Mouse (Mus musculus) kidney, postnatal 0 days (tissue): ENCODE measurements at regions not wholly inside any gene's neighbourhood (a gene's known extent, or its start where the extent isn't known, plus 50 kb on each side); places are given as distances from the start of the nearest gene placed in this dataset.

Experiments used
- ATAC-seq: fragments of 200-750 bp; cut with Nextera tagmentation; replicated peaks from 2 replicates; pipeline ENCODE4 v1.8.0; 2017; ENCODE audit warnings: low read depth, moderate number of reproducible peaks, moderate TSS enrichment, moderate library complexity; ENCODE audit not compliant: low FRiP score
- DNase-seq: peaks from one replicate; pipeline ENCODE4 v3.0.0-alpha.2; 2016; ENCODE audit warnings: low spot score
- H3K27ac ChIP-seq: fragments of 300-500 bp; sonication (generic); 2 replicates; pipeline ENCODE4 v1.5.1; 2014; ENCODE audit warnings: mild to moderate bottlenecking
- H3K27me3 ChIP-seq: fragments of 300-500 bp; sonication (generic); 2 replicates; pipeline ENCODE4 v1.6.1; 2014; ENCODE audit warnings: low read length, mixed read lengths; ENCODE audit not compliant: insufficient read depth
- H3K36me3 ChIP-seq: fragments of 300-500 bp; sonication (generic); 2 replicates; pipeline ENCODE4 v1.6.1; 2014; ENCODE audit warnings: low read length, mixed read lengths; ENCODE audit not compliant: insufficient read depth
- H3K4me1 ChIP-seq: fragments of 300-500 bp; sonication (generic); replicated peaks from 2 replicates; pipeline ENCODE4 v1.6.1; 2014; ENCODE audit warnings: antibody characterized with exemption, low read length, mixed read lengths; ENCODE audit not compliant: insufficient read depth
- H3K4me2 ChIP-seq: fragments of 300-500 bp; sonication (generic); 2 replicates; pipeline ENCODE4 v1.6.1; 2014; ENCODE audit warnings: mild to moderate bottlenecking, low read length, moderate library complexity, mixed read lengths
- H3K4me3 ChIP-seq: fragments of 300-500 bp; sonication (generic); replicated peaks from 2 replicates; pipeline ENCODE4 v1.5.1; 2014; ENCODE audit warnings: low read depth, low read length
- H3K9ac ChIP-seq: fragments of 300-500 bp; sonication (generic); 2 replicates; pipeline ENCODE4 v1.6.1; 2014; ENCODE audit warnings: low read depth, low read length
- H3K9me3 ChIP-seq: fragments of 300-500 bp; sonication (generic); replicated peaks from 2 replicates; pipeline ENCODE4 v1.6.1; 2016; ENCODE audit warnings: low read length, inconsistent platforms, mixed read lengths
- CTCF ChIP-seq: IDR thresholded peaks from 2 replicates; pipeline ENCODE4 v1.5.1; 2016; ENCODE audit warnings: antibody characterized with exemption, low read depth, mild to moderate bottlenecking, moderate library complexity
- WGBS: fragments of 180-500 bp; shearing (Covaris S2); extraction: QIAGEN DNeasy Blood & Tissue Kit; methylation state at CpG from one replicate; pipeline ENCODE4 v1.1.7; 2014; 5-methylcytosine and 5-hydroxymethylcytosine counted together

GRCm38 (mm10) chr13:81037316-81037715, 154.1 kb downstream of the Arrdc3 start:
- H3K4me2 ChIP-seq, result no peak overlapping the region
- H3K36me3 ChIP-seq, result no peaks in the 10 kb centered on the region
- DNase-seq (no peak), ATAC-seq (no peak)
- 84% methylated on average over 1 of the region's 1 CpGs for WGBS
- no peaks in the 10 kb centered on the region for H3K27me3 ChIP-seq
- H3K4me1 ChIP-seq, result no peaks in the 10 kb centered on the region
- no peak overlapping the region for H3K4me3 ChIP-seq
- H3K9ac ChIP-seq, result no peak overlapping the region
- no peak for TF ChIP-seq CTCF
- no peak overlapping the region for H3K27ac ChIP-seq
- no peaks in the 10 kb centered on the region for H3K9me3 ChIP-seq

DNA sequence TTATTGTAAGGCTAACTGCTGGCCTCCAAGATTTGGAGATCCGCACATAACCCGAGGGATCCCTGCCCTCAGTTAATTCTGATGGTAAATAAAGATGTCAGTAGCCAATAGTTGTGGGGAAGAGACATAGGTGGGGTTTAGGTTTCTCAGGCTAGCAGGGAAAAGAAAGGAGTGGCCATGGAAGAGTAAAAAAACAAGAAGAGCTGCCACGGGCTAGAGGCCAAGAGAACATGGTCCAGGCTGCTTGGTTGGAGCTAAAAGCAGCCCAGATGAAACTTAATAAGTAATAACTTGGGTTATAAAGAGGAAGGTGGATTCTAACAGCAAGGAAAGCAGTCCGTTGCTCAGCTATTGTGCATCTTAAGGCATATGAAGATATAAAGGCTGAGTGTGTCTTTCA, 155.6 kb downstream of the Arrdc3 start:
- H3K4me3 ChIP-seq, result no peak overlapping the region
- 81% methylated on average over 4 of the region's 4 CpGs for WGBS

GRCm38 (mm10) chr13:81040494-81040893, 157.3 kb downstream of the Arrdc3 start:
- DNase-seq (peak; percentile 69), ATAC-seq (no peak)
- Histone ChIP-seq H3K27me3 (no peaks in the 10 kb centered on the region), H3K9me3 (no peaks in the 10 kb centered on the region), H3K36me3 (no peaks in the 10 kb centered on the region), H3K4me1 (no peaks in the 10 kb centered on the region), H3K4me2 (no peak overlapping the region), H3K9ac (no peak overlapping the region), H3K27ac (no peak overlapping the region), H3K4me3 (no peak overlapping the region)
- TF ChIP-seq CTCF, result no peak

More for the DNA sequence above, 155.6 kb downstream of the Arrdc3 start:
- H3K27me3 ChIP-seq, result no peaks in the 10 kb centered on the region
- no peaks in the 10 kb centered on the region for H3K36me3 ChIP-seq
- H3K27ac ChIP-seq, result no peak overlapping the region
- no peak overlapping the region for H3K9ac ChIP-seq
- TF ChIP-seq CTCF, result no peak
- ATAC-seq, result no peak
- DNase-seq, result no peak
- no peaks in the 10 kb centered on the region for H3K9me3 ChIP-seq
- H3K4me2 ChIP-seq, result no peak overlapping the region
- no peaks in the 10 kb centered on the region for H3K4me1 ChIP-seq

- Histone ChIP-seq H3K36me3 (no peaks in the 10 kb centered on the region), H3K4me3 (no peak overlapping the region), H3K9ac (no peak overlapping the region), H3K27me3 (no peaks in the 10 kb centered on the region), H3K4me1 (no peaks in the 10 kb centered on the region), H3K4me2 (no peak overlapping the region), H3K9me3 (no peaks in the 10 kb centered on the region), H3K27ac (no peak overlapping the region)
- 69% methylated on average over 3 of the region's 3 CpGs for WGBS
- ATAC-seq, result no peak
- no peak for TF ChIP-seq CTCF
- no peak for DNase-seq
Measured at GRCm38 (mm10) chr13:81041646-81042045, 158.5 kb downstream of the Arrdc3 start.
